Mouse (Mus musculus) heart, postnatal 0 days (tissue): ENCODE results near the gene Scn8a. TPM values are rescaled to one million over a fixed set of nuclear protein-coding genes. Genes with fewer than 3 reads are reported as not detected.

Experiments
- ATAC-seq: fragments of 200-750 bp; cut with Nextera tagmentation; 2 replicates; pipeline ENCODE4 v1.8.0; 2017; ENCODE audit warnings: low read depth, moderate number of reproducible peaks, moderate library complexity; ENCODE audit not compliant: insufficient read depth
- DNase-seq: peaks from one replicate; pipeline ENCODE4 v3.0.0-alpha.2; 2016; ENCODE audit warnings: low spot score
- H3K27ac ChIP-seq: fragments of 300-500 bp; sonication (generic); 2 replicates; pipeline ENCODE4 v1.5.1; 2014; ENCODE audit warnings: low read depth, mild to moderate bottlenecking
- H3K27me3 ChIP-seq: fragments of 300-500 bp; sonication (generic); 2 replicates; pipeline ENCODE4 v1.6.1; 2014; ENCODE audit warnings: low read length, mixed read lengths; ENCODE audit not compliant: control insufficient read depth, insufficient read depth
- H3K36me3 ChIP-seq: fragments of 300-500 bp; sonication (generic); replicated peaks from 2 replicates; pipeline ENCODE4 v1.6.1; 2014; ENCODE audit warnings: low read length, mixed read lengths; ENCODE audit not compliant: control insufficient read depth, insufficient read depth
- H3K4me1 ChIP-seq: fragments of 300-500 bp; sonication (generic); 2 replicates; pipeline ENCODE4 v1.6.1; 2014; ENCODE audit warnings: antibody characterized with exemption; ENCODE audit not compliant: control insufficient read depth, insufficient read depth
- H3K4me2 ChIP-seq: fragments of 300-500 bp; sonication (generic); 2 replicates; pipeline ENCODE4 v1.6.1; 2014; ENCODE audit warnings: low read depth, mild to moderate bottlenecking, low read length, moderate library complexity
- H3K4me3 ChIP-seq: fragments of 300-500 bp; sonication (generic); 2 replicates; pipeline ENCODE4 v1.5.1; 2014; ENCODE audit warnings: low read depth, low read length
- H3K9ac ChIP-seq: fragments of 300-500 bp; sonication (generic); replicated peaks from 2 replicates; pipeline ENCODE4 v1.6.1; 2014; ENCODE audit warnings: low read depth, low read length, mixed read lengths
- H3K9me3 ChIP-seq: fragments of 300-500 bp; sonication (generic); replicated peaks from 2 replicates; pipeline ENCODE4 v1.6.1; 2016; ENCODE audit warnings: low read length; ENCODE audit not compliant: control insufficient read depth
- CTCF ChIP-seq: IDR thresholded peaks from 2 replicates; pipeline ENCODE4 v1.5.1; 2016; ENCODE audit warnings: antibody characterized with exemption, control low read depth, low read depth
- EP300 ChIP-seq: IDR thresholded peaks from 2 replicates; pipeline ENCODE4 v1.6.1; 2016; ENCODE audit warnings: antibody characterized with exemption, low read depth
- WGBS: fragments of 180-500 bp; shearing (Covaris S2); extraction: QIAGEN DNeasy Blood & Tissue Kit; methylation state at CpG from one replicate; pipeline ENCODE4 v1.1.7; 2014; 5-methylcytosine and 5-hydroxymethylcytosine counted together
- polyA plus RNA-seq: library from polyadenylated mRNA; unstranded; fragments of >200 nt; fragmentation: Nextera tagmentation; extraction: Ambion mirVana; gene quantifications from 2 replicates; pipeline ENCODE4 v1.2.1, GENCODE M21; 2015
- total RNA-seq: library from RNA; depleted of rRNA; stranded (reverse); fragments of >200 nt; gene quantifications from 2 replicates; pipeline ENCODE4 v1.2.3, GENCODE M21; 2014; ENCODE audit warnings: low replicate concordance

The Scn8a gene
- total and polyA plus RNA-seq, 2 experiments from 2014 or later = 0.16 TPM; not detected in 1

DNA sequence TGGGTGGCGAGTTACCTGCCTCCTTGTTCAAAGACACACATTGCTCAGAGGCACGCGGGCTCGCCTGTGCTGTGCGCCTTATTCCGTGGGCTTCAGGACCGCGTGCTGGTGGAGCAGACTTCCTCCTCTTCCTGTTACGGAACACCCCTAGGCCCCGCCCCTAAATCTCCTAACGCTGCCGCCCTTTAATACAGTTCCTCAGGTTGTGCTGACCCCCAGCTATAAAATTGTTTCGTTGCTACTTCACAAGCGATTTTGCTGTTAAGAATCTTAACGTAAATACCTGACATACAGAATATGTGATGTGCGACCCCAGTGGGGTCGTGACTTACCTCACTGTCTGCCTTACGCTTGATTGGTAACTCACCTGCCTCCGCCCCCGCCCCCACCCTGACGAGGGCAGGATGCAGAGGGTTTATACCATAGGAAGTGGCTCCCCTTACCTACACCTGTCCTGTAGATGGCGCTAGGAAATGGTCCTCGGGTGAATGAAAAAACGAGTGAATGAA, 45.1 kb downstream of the Scn8a start:
- Histone ChIP-seq H3K36me3 (no peaks in the 10 kb centered on the region), H3K9me3 (no peaks in the 10 kb centered on the region), H3K4me3 (peak overlapping the region; percentile 3; the same call in 1 of the 2 replicates), H3K4me2 (peak overlapping the region; percentile 44), H3K27ac (no peak overlapping the region), H3K4me1 (no peaks in the 10 kb centered on the region), H3K27me3 (0 out of 2 replicates have a peak, but pooled peaks cover 6% of the 10 kb centered on the region), H3K9ac (no peak overlapping the region)
- no peak for TF ChIP-seq EP300
- no peak for TF ChIP-seq CTCF
- DNase-seq (no peak), ATAC-seq (no peak)
- 2% methylated on average over 24 of the region's 24 CpGs for WGBS

DNA sequence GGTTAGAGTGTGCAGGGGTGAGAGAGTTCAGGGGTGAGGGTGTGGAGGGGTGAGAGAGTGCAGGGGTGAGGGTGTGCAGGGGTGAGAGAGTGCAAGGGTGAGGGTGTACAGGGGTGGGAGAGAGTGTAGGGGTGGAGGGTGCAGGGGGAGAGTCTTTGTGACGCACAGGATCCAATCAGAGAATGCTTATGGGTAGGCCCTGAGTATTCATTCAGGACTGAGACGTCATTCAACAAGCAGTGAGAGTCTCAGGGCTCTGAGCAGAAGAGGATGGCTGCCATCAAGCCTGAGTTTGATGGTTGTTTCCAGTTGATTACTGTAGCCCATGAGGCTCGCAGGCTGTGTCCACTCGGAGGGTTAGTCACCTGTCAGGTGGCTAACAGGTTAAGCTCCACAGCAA, 48.4 kb downstream of the Scn8a start:
- 31% methylated on average over 4 of the region's 4 CpGs for WGBS
- no peak overlapping the region for H3K27ac ChIP-seq
- H3K9me3 ChIP-seq = no peaks in the 10 kb centered on the region
- TF ChIP-seq EP300 (no peak), CTCF (no peak)
- no peak overlapping the region for H3K4me3 ChIP-seq
- H3K27me3 ChIP-seq = 0 out of 2 replicates have a peak, but pooled peaks cover 23% of the 10 kb centered on the region
- no peak overlapping the region for H3K4me2 ChIP-seq
- DNase-seq (no peak), ATAC-seq (no peak)
- no peaks in the 10 kb centered on the region for H3K36me3 ChIP-seq
- H3K9ac ChIP-seq = no peak overlapping the region
- no peaks in the 10 kb centered on the region for H3K4me1 ChIP-seq

- TF ChIP-seq EP300 (no peak), CTCF (no peak)
- H3K4me1 ChIP-seq = no peaks in the 10 kb centered on the region
- 89% methylated on average over 11 of the region's 11 CpGs for WGBS
- no peak overlapping the region for H3K27ac ChIP-seq
- H3K27me3 ChIP-seq = peaks cover 24% of the 10 kb centered on the region; the same call in 1 of the 2 replicates
- no peaks in the 10 kb centered on the region for H3K36me3 ChIP-seq
- no peak overlapping the region for H3K4me3 ChIP-seq
- ATAC-seq (no peak), DNase-seq (no peak)
- no peaks in the 10 kb centered on the region for H3K9me3 ChIP-seq
- no peak overlapping the region for H3K4me2 ChIP-seq
- H3K9ac ChIP-seq = no peak overlapping the region
Measured at GRCm38 (mm10) chr15:100922210-100922609, 52.6 kb downstream of the Scn8a start.

DNA sequence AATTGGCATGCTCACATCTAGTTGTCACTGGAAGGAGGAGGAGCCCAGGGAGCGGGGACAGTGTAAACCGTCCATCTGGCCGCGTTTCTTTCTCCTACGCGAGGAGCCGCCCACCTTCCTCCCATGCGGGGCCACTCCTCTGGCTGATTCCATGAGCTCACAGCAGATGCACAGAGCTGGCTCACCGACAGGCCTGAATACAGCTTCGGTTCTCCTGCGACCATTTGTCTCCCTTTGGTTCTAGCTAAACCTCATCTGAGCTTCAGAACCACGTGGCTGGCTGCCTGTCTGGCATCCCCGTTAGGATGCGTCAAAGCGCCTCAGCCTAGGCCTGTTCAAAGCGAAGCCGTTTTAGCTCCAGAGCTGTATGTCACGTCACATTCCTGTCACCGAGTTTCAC, 53.8 kb downstream of the Scn8a start:
- peak overlapping the region; percentile 33; the same call in 1 of the 2 replicates for H3K4me2 ChIP-seq
- no peaks in the 10 kb centered on the region for H3K36me3 ChIP-seq
- no peak overlapping the region for H3K27ac ChIP-seq
- peaks cover 24% of the 10 kb centered on the region; the same call in 1 of the 2 replicates for H3K27me3 ChIP-seq
- 0 out of 2 replicates have a peak overlapping the region, but pooled peaks have one; percentile 5 for H3K4me3 ChIP-seq
- ATAC-seq = no peak; the same call in 1 of the 2 replicates
- WGBS = 17% methylated on average over 19 of the region's 19 CpGs
- no peak overlapping the region for H3K9ac ChIP-seq
- no peaks in the 10 kb centered on the region for H3K4me1 ChIP-seq
- DNase-seq = peak; percentile 23
- no peak for TF ChIP-seq EP300
- no peak for TF ChIP-seq CTCF
- H3K9me3 ChIP-seq = no peaks in the 10 kb centered on the region

DNA sequence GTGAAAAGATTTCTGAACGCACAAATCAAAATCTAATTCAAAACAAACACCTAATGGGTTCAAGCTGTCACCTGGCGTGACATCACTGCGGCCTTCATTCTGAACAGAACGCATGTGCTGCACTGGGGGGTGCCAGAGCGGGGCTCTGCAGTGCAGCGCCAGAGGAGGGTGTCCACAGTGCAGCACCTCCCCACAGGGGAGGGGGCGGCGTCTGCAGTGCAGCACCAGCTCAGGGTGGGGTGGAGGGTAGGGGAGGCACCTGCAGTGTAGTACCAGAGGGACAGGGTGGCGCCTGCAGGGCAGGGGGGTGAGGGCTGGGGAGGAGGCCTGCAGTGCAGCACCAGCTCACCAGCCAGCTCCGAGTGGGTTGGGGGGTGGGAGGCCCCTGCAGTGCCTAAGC, 55.3 kb downstream of the Scn8a start:
- H3K4me1 ChIP-seq = no peaks in the 10 kb centered on the region
- H3K36me3 ChIP-seq = no peaks in the 10 kb centered on the region
- no peak for DNase-seq

GRCm38 (mm10) chr15:100930477-100930876, 60.8 kb downstream of the Scn8a start:
- Histone ChIP-seq H3K27ac (no peak overlapping the region), H3K4me1 (no peaks in the 10 kb centered on the region), H3K9ac (no peak overlapping the region), H3K4me2 (no peak overlapping the region), H3K36me3 (no peaks in the 10 kb centered on the region), H3K4me3 (no peak overlapping the region), H3K27me3 (no peaks in the 10 kb centered on the region), H3K9me3 (no peaks in the 10 kb centered on the region)
- DNase-seq (no peak), ATAC-seq (no peak)
- WGBS = 48% methylated on average over 3 of the region's 3 CpGs
- TF ChIP-seq EP300 (no peak), CTCF (no peak)

More for the DNA sequence above, 55.3 kb downstream of the Scn8a start:
- Histone ChIP-seq H3K27me3 (peaks cover 24% of the 10 kb centered on the region; the same call in 1 of the 2 replicates), H3K4me2 (no peak overlapping the region), H3K9ac (no peak overlapping the region), H3K9me3 (no peaks in the 10 kb centered on the region), H3K27ac (no peak overlapping the region), H3K4me3 (no peak overlapping the region)
- WGBS = 80% methylated on average over 10 of the region's 10 CpGs
- no peak for ATAC-seq
- TF ChIP-seq EP300 (no peak), CTCF (no peak)
